Mouse (Mus musculus) intestine, embryonic 14.5 days (tissue): ENCODE results near the gene Hook2. TPM values are rescaled to one million over a fixed set of nuclear protein-coding genes. Genes with fewer than 3 reads are reported as not detected.

Experiments
- ATAC-seq: fragments of 200-750 bp; cut with Nextera tagmentation; replicated peaks from 2 replicates; pipeline ENCODE4 v1.8.0; 2017; ENCODE audit warnings: low read depth, moderate number of reproducible peaks, moderate TSS enrichment, moderate library complexity; ENCODE audit not compliant: low FRiP score, low TSS enrichment
- DNase-seq: peaks from one replicate; pipeline ENCODE4 v3.0.0-alpha.2; 2018; ENCODE audit warnings: low spot score
- H3K27ac ChIP-seq: fragments of 300-500 bp; sonication (generic); 2 replicates; pipeline ENCODE4 v1.5.1; 2014; ENCODE audit warnings: low read depth, mild to moderate bottlenecking, control low read depth
- H3K27me3 ChIP-seq: fragments of 300-500 bp; sonication (generic); replicated peaks from 2 replicates; pipeline ENCODE4 v1.6.1; 2014; ENCODE audit warnings: low read length, control low read depth; ENCODE audit not compliant: control insufficient read depth, insufficient read depth
- H3K36me3 ChIP-seq: fragments of 300-500 bp; sonication (generic); 2 replicates; pipeline ENCODE4 v1.6.1; 2014; ENCODE audit warnings: low read length, control low read depth; ENCODE audit not compliant: control insufficient read depth, insufficient read depth
- H3K4me1 ChIP-seq: fragments of 300-500 bp; sonication (generic); replicated peaks from 2 replicates; pipeline ENCODE4 v1.6.1; 2014; ENCODE audit warnings: low read length, control low read depth, mixed read lengths; ENCODE audit not compliant: control insufficient read depth, insufficient read depth
- H3K4me2 ChIP-seq: fragments of 300-500 bp; sonication (generic); 2 replicates; pipeline ENCODE4 v1.6.1; 2014; ENCODE audit warnings: low read length
- H3K4me3 ChIP-seq: fragments of 300-500 bp; sonication (generic); 2 replicates; pipeline ENCODE4 v1.5.1; 2014; ENCODE audit warnings: low read depth, low read length, control low read depth, mixed read lengths
- H3K9ac ChIP-seq: fragments of 300-500 bp; sonication (generic); 2 replicates; pipeline ENCODE4 v1.6.1; 2014; ENCODE audit warnings: mild to moderate bottlenecking, low read length
- H3K9me3 ChIP-seq: fragments of 300-500 bp; sonication (generic); 2 replicates; pipeline ENCODE4 v1.6.1; 2016; ENCODE audit warnings: low read length, control low read depth; ENCODE audit not compliant: control insufficient read depth
- WGBS: fragments of 180-500 bp; shearing (Covaris S2); extraction: QIAGEN DNeasy Blood & Tissue Kit; methylation state at CpG from one replicate; pipeline ENCODE4 v1.1.7; 2014; 5-methylcytosine and 5-hydroxymethylcytosine counted together
- polyA plus RNA-seq: library from polyadenylated mRNA; unstranded; fragments of >200 nt; fragmentation: Nextera tagmentation; extraction: Ambion mirVana; gene quantifications from 2 replicates; pipeline ENCODE4 v1.2.1, GENCODE M21; 2014

The Hook2 gene
- polyA plus RNA-seq, 1 experiment from 2014 or later: 40.7 TPM

DNA sequence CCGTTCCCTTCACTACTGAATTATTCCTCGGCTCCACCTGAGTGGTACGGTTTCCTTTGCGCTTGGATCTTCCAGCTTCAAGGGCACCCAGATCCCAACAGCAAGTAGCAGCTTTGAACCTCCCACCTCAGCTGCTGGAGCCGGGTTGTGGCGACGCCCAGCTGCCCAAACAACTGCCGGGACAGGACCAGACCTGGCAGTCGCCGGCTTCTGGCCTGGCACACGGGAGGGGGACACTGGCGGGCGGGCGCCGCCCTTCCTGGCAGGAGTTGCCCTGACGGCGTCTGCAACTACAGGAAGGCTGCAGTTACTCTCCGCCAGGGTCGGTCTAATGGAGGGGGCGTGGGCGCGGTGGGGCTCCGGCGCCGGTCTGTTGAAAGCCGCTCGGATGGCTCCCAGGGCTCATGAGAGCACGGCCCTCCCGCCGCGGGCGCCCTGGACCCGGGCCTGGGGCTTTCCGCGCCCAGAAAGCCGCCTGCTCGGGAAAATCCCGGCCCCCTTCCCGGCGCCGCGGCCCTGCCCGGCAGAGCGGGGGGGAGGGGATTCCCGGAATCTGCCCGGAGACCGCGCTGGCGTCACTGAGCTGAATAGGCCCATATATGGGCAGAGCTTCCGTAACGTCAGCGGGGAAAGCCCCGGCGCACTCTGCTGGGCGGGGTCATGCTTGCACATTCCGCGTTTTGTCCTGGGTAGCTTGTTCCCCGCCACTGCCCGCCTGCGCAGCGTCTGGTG, 14.2 kb upstream of the Hook2 start:
- WGBS: under 1% methylated on average over 56 of the region's 61 CpGs
- Histone ChIP-seq H3K4me3 (peak overlapping the region; percentile 54), H3K4me1 (peaks cover 53% of the 10 kb centered on the region), H3K9me3 (no peaks in the 10 kb centered on the region), H3K36me3 (peaks cover 41% of the 10 kb centered on the region), H3K9ac (peak overlapping the region; percentile 67), H3K4me2 (peak overlapping the region; percentile 99), H3K27ac (peak overlapping the region; percentile 73), H3K27me3 (peaks cover 8% of the 10 kb centered on the region)
- ATAC-seq: peak; percentile 79
- DNase-seq: peak; percentile 96

DNA sequence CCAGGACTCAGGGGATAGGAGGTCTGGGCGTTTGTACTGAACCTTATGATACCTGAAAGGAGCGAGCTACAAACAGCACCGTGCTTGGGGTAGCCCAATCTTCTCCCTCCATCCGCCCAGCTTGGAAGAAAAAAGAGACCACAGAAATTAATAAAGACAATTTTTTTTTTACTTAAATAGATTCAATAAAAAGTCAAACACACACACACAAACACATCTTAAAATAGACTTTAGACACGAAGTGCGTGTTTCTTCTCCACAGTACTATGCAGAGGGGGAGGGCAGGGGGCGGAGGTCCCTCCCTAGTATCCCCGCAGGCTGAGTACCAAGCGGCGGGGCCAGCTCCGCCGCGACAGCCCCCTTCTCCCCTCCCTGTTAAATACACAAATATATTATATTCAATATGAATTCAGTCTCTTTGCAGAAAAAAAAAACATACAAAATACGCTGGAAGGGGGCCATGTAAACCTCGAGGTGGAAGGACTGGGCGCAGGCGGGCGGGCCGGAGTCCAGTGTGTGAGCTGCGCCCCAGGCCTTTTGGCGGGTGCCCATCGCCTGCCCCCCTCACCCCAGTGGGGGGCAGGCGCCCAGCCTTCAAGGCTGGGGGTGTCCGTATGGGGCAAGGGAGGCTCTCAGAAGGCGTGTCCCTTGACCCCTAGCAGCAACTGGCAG, 13.5 kb upstream of the Hook2 start:
- Histone ChIP-seq H3K27ac (peak overlapping the region; percentile 73), H3K9me3 (no peaks in the 10 kb centered on the region), H3K9ac (peak overlapping the region; percentile 67), H3K36me3 (peaks cover 34% of the 10 kb centered on the region), H3K4me3 (peak overlapping the region; percentile 54), H3K27me3 (peaks cover 8% of the 10 kb centered on the region), H3K4me2 (peak overlapping the region; percentile 99), H3K4me1 (peaks cover 59% of the 10 kb centered on the region)
- DNase-seq (peak; percentile 63), ATAC-seq (no peak)
- WGBS: 3% methylated on average over 25 of the region's 25 CpGs

DNA sequence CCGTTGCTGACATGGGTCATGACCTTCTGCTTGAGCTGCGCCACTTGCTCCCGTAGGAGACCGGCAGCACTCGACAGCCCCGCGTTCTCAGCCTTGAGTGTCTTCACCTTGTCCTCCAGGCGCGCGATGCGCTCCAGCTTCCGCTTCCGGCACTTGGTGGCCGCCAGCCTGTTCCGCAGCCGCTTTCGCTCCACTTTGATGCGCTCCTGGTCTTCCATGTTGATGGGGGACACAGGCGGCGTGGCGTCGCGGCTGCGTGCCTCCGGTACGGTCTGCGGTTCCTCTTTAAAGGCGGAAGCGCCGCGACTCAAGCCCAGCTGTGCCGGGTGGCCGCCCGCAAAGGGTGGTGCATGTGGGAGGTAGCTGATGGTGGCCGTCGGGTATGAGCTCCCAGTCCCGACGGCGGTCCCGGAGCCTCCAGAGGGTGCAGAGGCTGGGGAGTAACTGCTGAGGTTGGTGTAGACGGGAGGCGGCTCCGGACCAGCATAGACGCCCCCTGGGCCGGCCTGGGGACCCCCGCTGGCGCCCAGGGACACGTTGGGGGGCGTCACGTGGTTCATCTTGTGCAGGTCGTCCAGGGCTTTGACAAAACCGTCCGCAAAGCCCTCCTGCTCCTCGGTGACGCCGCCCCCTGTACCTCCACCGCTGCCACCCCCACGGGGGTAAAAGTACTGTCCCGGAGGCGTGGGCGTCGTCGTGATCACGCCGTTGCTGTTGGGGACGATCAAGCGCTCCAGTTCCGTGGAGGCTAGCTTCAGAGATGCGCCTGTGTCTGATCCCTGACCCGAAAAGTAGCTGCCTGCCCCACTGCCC, 12.8 kb upstream of the Hook2 start:
- H3K4me1 ChIP-seq: peaks cover 64% of the 10 kb centered on the region
- peak; percentile 86 for DNase-seq
- H3K4me2 ChIP-seq: peak overlapping the region; percentile 99

DNA sequence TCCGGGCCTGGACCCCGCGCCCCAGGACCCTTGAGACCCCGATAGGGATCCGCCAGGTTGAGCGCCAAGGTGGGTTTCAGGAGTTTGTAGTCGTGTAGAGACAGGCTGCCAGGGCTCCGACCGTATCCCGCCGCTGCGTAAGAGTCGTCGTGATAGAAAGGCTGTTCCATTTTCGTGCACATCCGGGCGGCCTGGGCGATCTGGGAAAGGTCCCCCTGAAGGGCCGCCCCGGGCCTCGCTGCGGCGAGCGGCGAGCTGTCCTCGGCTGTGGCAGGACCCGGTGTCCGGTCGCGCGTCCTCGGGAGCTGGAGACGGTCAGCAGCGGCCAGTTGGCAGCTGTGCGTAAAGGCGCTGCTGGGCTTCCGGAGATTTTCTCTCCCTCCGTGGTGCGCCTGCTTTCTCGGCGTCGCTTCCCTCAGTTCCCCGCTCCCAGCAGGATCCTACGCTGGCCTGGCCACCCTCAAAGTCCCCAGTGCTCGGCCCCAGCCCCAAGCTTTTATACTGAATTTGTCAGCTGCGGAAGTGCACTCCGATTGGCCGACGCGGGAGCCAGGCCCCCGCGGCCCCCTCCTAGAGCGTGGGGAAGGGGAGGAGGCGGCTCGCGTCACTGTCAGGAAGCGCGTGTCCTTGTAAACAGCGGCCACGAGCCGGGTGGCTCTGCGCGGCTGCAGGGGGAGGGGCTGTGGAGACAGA, 12.0 kb upstream of the Hook2 start, which contains the start of gene Junb:
Gene Junb, minus strand, starts transcription at position 471 of the 693 bp plus-strand sequence.
- H3K27ac ChIP-seq: peak within 1 kb of the TSS; percentile 77
- no peaks in the 10 kb centered on the region for H3K9me3 ChIP-seq
- peak within 1 kb of the TSS; percentile 54 for H3K4me3 ChIP-seq
- H3K4me2 ChIP-seq: peak within 1 kb of the TSS; percentile 99
- H3K27me3 ChIP-seq: peaks cover 8% of the 10 kb centered on the region
- peaks cover 64% of the 10 kb centered on the region for H3K4me1 ChIP-seq
- WGBS: under 1% methylated on average over 63 of the region's 63 CpGs
- peak within 1 kb of the TSS; percentile 67 for H3K9ac ChIP-seq
- peak; percentile 94 for DNase-seq
- peaks cover 19% of the 10 kb centered on the region for H3K36me3 ChIP-seq
- peak; percentile 56 for ATAC-seq

More for the DNA sequence above, 12.8 kb upstream of the Hook2 start:
- WGBS: 1% methylated on average over 70 of the region's 70 CpGs
- peak overlapping the region; percentile 67 for H3K9ac ChIP-seq
- H3K27ac ChIP-seq: peak overlapping the region; percentile 70
- H3K27me3 ChIP-seq: peaks cover 8% of the 10 kb centered on the region
- H3K9me3 ChIP-seq: no peaks in the 10 kb centered on the region
- H3K4me3 ChIP-seq: peak overlapping the region; percentile 54
- ATAC-seq: no peak
- peaks cover 27% of the 10 kb centered on the region for H3K36me3 ChIP-seq

DNA sequence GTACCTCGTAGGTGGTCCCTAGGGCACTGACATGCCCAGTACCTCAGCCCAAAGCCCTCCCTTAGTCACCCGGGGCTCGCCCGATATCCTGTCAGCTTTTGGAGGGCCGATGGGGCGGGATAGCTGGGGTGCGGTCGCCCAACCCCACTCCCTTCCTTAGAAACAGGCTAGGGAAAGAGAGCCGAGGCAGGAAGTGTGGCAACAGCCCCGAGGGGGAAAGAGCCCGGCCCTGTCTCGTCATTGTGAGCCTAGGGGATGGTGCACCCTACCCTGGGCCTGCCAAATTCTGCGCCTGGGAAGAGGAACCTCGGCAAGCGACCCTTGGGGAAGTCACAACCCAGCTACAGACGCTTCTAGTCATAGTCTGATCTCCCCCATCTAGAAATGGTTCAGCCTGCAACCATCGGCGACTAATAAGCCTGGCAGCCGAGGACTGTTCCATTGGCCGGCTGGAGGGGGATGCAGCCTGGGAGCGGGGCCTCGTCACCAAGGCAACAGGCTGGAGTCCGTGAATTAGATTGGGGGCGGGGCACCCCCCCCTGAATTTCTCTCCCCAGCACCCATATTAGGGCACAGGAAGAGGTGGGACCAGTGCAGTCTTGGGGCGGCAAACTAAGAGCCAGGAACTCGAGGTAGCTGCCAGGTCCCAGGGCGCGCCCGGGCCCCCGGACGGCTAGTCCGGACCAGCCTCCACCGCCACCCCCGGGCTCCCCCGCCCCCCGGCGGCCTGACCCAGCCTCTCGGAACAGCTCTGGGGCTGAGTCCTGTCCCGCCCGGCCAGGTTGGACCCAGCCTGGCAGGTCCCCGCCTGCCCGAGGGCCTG, 10.6 kb upstream of the Hook2 start:
- Histone ChIP-seq H3K9me3 (no peaks in the 10 kb centered on the region), H3K36me3 (peaks cover 6% of the 10 kb centered on the region; the same call in 1 of the 2 replicates), H3K4me3 (peak overlapping the region; percentile 54), H3K4me1 (peaks cover 65% of the 10 kb centered on the region), H3K27me3 (peaks cover 8% of the 10 kb centered on the region), H3K27ac (peak overlapping the region; percentile 77), H3K9ac (peak overlapping the region; percentile 49), H3K4me2 (peak overlapping the region; percentile 99)
- peak; percentile 36 for ATAC-seq
- DNase-seq: peak; percentile 94
- under 1% methylated on average over 42 of the region's 42 CpGs for WGBS

DNA sequence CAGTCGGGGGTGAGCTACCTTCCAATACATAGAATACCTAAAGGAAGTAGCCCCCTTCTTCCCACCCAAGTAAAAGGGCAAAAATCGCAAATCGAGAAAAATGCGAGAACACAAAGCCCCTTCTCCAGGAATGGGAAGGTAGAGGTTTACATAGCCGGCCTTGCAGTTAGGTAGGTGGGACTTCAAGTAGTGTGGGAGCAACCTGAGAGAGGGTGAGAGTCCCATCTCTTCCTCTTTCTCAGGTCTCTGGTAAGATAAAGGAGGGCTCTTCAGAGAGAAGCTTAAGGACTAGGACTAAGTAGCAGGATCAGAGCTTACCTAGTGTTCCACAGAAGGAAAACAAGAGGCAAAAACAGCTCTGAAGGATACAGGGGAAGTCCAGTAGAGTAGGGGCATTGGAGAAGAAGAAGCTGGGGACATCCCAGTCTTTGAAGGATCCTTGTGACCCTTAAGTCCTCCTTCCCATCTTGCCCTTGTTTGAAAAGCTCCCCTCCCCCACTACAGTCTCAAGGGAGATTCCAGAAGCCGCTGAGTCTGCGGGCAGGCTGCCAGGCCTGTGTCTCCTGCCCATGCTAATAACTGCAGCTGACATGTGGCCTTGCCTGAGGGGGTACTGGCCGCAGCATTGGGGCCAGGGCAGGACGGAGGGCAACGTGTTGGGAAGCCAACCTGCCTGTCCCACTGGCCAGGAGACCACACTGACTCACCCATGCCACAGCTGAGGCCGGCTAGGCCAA, 9.6 kb upstream of the Hook2 start:
- H3K4me3 ChIP-seq: no peak overlapping the region
- no peaks in the 10 kb centered on the region for H3K9me3 ChIP-seq

More for the DNA sequence above, 9.6 kb upstream of the Hook2 start:
- peak overlapping the region; percentile 77 for H3K27ac ChIP-seq
- peaks cover 8% of the 10 kb centered on the region for H3K27me3 ChIP-seq
- WGBS: 34% methylated on average over 11 of the region's 11 CpGs
- peak overlapping the region; percentile 99 for H3K4me2 ChIP-seq
- peaks cover 68% of the 10 kb centered on the region for H3K4me1 ChIP-seq
- DNase-seq (peak; percentile 73), ATAC-seq (no peak)
- H3K36me3 ChIP-seq: no peaks in the 10 kb centered on the region
- peak overlapping the region; percentile 49; the same call in 1 of the 2 replicates for H3K9ac ChIP-seq
